Mouse (Mus musculus): ENCODE data around the gene Ucp3. TPM values are rescaled to one million over a fixed set of nuclear protein-coding genes. Genes with fewer than 3 reads are reported as not detected.

Ucp3 gene
- not detected in 2 replicates for polyA plus RNA-seq (2015; fragmentation: Nextera tagmentation; extraction: Ambion mirVana)

DNA sequence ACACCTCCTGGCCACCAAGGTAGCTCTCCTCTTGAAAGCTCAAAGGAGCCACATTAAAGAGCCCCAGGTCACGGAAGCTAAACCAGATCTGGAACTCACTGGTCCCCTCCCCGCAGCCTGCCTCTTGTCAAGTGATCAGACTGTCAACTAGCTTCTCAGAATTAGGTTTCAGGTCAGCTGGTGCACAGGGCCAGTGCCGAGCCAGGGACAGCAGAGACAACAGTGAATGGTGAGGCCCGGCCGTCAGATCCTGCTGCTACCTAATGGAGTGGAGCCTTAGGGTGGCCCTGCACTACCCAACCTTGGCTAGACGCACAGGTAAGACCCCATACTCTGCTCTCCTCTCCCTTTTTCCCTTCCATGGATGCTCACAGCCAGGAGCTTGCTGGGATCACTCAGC, at the start of gene Ucp3:
Ucp3 (plus strand) TSS at position 214 of the 400 bp plus-strand sequence.
- Histone ChIP-seq H3K4me1 (replicated peaks) (no peaks in the 10 kb centered on the region), H3K4me3 (replicated peaks) (no peak within 1 kb of the TSS), H3K9me3 (no peaks in the 10 kb centered on the region), H3K36me3 (peaks cover 33% of the 10 kb centered on the region), H3K4me2 (replicated peaks) (no peak within 1 kb of the TSS), H3K27me3 (no peaks in the 10 kb centered on the region), H3K9ac (replicated peaks) (no peak within 1 kb of the TSS), H3K27ac (no peak within 1 kb of the TSS)
- 91% methylated on average over 6 of the region's 6 CpGs for WGBS
- ATAC-seq, result no peak

GRCm38 (mm10) chr7:100425795-100426194, 47.0 kb upstream of the Ucp3 start:
- ATAC-seq, result no peak
- Histone ChIP-seq H3K36me3 (peaks cover 80% of the 10 kb centered on the region), H3K9ac (replicated peaks) (no peak overlapping the region), H3K9me3 (no peaks in the 10 kb centered on the region), H3K4me3 (replicated peaks) (no peak overlapping the region), H3K4me2 (replicated peaks) (no peak overlapping the region), H3K4me1 (replicated peaks) (no peaks in the 10 kb centered on the region), H3K27ac (no peak overlapping the region), H3K27me3 (no peaks in the 10 kb centered on the region)
- 74% methylated on average over 3 of the region's 3 CpGs for WGBS

GRCm38 (mm10) chr7:100429102-100429501, 43.7 kb upstream of the Ucp3 start:
- ATAC-seq, result no peak
- Histone ChIP-seq H3K27me3 (no peaks in the 10 kb centered on the region), H3K4me2 (replicated peaks) (no peak overlapping the region), H3K9me3 (no peaks in the 10 kb centered on the region), H3K27ac (no peak overlapping the region), H3K36me3 (peaks cover 89% of the 10 kb centered on the region), H3K4me1 (replicated peaks) (no peaks in the 10 kb centered on the region), H3K4me3 (replicated peaks) (no peak overlapping the region), H3K9ac (replicated peaks) (no peak overlapping the region)
- 71% methylated on average over 3 of the region's 3 CpGs for WGBS

DNA sequence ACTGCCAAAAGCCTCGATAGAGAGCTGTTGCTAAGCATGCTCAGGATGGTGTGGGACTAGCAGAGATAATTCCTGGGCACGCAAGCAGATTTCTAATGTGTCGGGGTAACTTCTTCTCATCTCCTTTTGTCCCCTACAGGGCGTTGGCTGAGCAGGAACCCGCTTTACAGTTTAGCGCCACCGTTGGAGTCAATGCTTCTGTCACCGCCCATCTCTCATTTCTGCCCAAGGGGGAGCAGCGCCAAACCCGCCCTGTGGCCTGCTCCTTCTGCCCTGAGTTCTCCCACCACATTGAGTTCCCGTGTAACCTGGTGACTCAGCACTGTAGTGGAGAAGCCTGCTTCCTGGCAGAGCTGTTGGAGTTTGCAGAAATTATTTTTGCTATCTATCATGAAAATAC, 42.9 kb upstream of the Ucp3 start:
- H3K4me2 ChIP-seq (replicated peaks), result no peak overlapping the region
- H3K9me3 ChIP-seq, result no peaks in the 10 kb centered on the region
- H3K4me1 ChIP-seq (replicated peaks), result no peaks in the 10 kb centered on the region
- ATAC-seq, result no peak
- no peak overlapping the region for H3K4me3 ChIP-seq (replicated peaks)
- no peaks in the 10 kb centered on the region for H3K27me3 ChIP-seq
- WGBS, result 92% methylated on average over 11 of the region's 11 CpGs
- H3K36me3 ChIP-seq, result peaks cover 82% of the 10 kb centered on the region
- no peak overlapping the region for H3K9ac ChIP-seq (replicated peaks)
- H3K27ac ChIP-seq, result no peak overlapping the region

- no peak overlapping the region for H3K4me2 ChIP-seq (replicated peaks)
- no peak overlapping the region for H3K9ac ChIP-seq (replicated peaks)
- no peak overlapping the region for H3K27ac ChIP-seq
- no peaks in the 10 kb centered on the region for H3K4me1 ChIP-seq (replicated peaks)
- H3K27me3 ChIP-seq, result no peaks in the 10 kb centered on the region
- no peaks in the 10 kb centered on the region for H3K9me3 ChIP-seq
- no peak for ATAC-seq
- peaks cover 82% of the 10 kb centered on the region for H3K36me3 ChIP-seq
- 86% methylated on average over 5 of the region's 5 CpGs for WGBS
- H3K4me3 ChIP-seq (replicated peaks), result no peak overlapping the region
Observed at GRCm38 (mm10) chr7:100431103-100431502, 41.7 kb upstream of the Ucp3 start.

GRCm38 (mm10) chr7:100433295-100433694, 39.5 kb upstream of the Ucp3 start:
- Histone ChIP-seq H3K27ac (no peak overlapping the region), H3K9ac (replicated peaks) (no peak overlapping the region), H3K36me3 (peaks cover 83% of the 10 kb centered on the region), H3K9me3 (no peaks in the 10 kb centered on the region), H3K4me3 (replicated peaks) (no peak overlapping the region), H3K4me2 (replicated peaks) (no peak overlapping the region), H3K4me1 (replicated peaks) (no peaks in the 10 kb centered on the region), H3K27me3 (no peaks in the 10 kb centered on the region)
- 94% methylated on average over 6 of the region's 6 CpGs for WGBS
- ATAC-seq, result no peak

DNA sequence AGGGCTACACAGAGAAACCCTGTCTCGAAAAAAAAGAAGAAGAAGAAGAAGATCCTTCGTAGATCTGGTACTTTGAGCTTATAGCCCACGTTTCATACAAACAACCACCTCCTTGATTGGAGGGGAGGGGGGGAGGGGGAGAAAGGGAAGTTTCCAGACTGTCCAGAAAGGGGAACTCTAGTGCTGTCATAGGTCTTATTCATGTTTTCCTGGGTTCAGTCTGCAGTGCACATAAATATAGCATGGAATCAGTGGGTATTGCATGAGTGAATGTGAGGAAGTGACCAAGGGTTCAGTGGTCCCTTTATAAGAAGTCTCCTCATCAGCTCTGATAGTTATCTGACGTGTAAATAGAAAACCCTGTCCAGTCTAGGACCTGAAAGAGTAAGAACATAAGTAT, 29.1 kb upstream of the Ucp3 start:
- no peak for ATAC-seq
- Histone ChIP-seq H3K9ac (replicated peaks) (no peak overlapping the region), H3K27me3 (no peaks in the 10 kb centered on the region), H3K4me2 (replicated peaks) (no peak overlapping the region), H3K4me1 (replicated peaks) (no peaks in the 10 kb centered on the region), H3K27ac (no peak overlapping the region), H3K36me3 (peaks cover 80% of the 10 kb centered on the region), H3K4me3 (replicated peaks) (no peak overlapping the region), H3K9me3 (no peaks in the 10 kb centered on the region)
- 93% methylated on average over 4 of the region's 4 CpGs for WGBS

GRCm38 (mm10) chr7:100446271-100446670, 26.5 kb upstream of the Ucp3 start:
- H3K4me2 ChIP-seq (replicated peaks), result no peak overlapping the region
- H3K36me3 ChIP-seq, result peaks cover 87% of the 10 kb centered on the region
- H3K9me3 ChIP-seq, result no peaks in the 10 kb centered on the region
- WGBS, result 98% methylated on average over 5 of the region's 5 CpGs
- no peak overlapping the region for H3K9ac ChIP-seq (replicated peaks)
- H3K4me3 ChIP-seq (replicated peaks), result no peak overlapping the region
- H3K4me1 ChIP-seq (replicated peaks), result no peaks in the 10 kb centered on the region
- H3K27me3 ChIP-seq, result no peaks in the 10 kb centered on the region
- no peak overlapping the region for H3K27ac ChIP-seq
- no peak for ATAC-seq

- no peak for ATAC-seq
- Histone ChIP-seq H3K9me3 (no peaks in the 10 kb centered on the region), H3K9ac (replicated peaks) (no peak overlapping the region), H3K27me3 (no peaks in the 10 kb centered on the region), H3K27ac (no peak overlapping the region), H3K4me1 (replicated peaks) (no peaks in the 10 kb centered on the region), H3K4me3 (replicated peaks) (no peak overlapping the region), H3K36me3 (peaks cover 88% of the 10 kb centered on the region), H3K4me2 (replicated peaks) (no peak overlapping the region)
- WGBS, result 96% methylated on average over 12 of the region's 12 CpGs
Observed at GRCm38 (mm10) chr7:100448530-100448929, 24.3 kb upstream of the Ucp3 start.

DNA sequence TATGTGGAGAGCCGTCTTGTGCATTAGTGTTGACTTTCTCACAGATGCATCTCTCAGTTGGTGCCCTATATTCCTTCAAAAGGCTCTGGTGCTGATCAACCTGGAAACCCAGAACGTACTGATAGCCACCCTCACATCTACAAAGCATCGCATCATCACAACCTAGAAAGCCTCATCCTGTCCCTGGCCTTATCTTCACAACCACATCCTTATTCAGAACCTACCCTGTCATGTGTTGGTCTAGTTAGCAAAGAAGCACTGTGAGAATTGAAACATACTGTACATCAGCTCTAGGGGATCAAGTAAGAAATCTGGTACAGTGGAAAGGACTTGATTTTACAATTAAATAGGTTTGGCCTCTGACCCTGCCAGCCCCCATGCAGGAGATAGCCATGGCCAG, 23.8 kb upstream of the Ucp3 start:
- Histone ChIP-seq H3K4me1 (replicated peaks) (no peaks in the 10 kb centered on the region), H3K9ac (replicated peaks) (no peak overlapping the region), H3K27ac (no peak overlapping the region), H3K36me3 (peaks cover 88% of the 10 kb centered on the region), H3K4me2 (replicated peaks) (no peak overlapping the region), H3K27me3 (no peaks in the 10 kb centered on the region), H3K4me3 (replicated peaks) (no peak overlapping the region), H3K9me3 (no peaks in the 10 kb centered on the region)
- 97% methylated on average over 3 of the region's 3 CpGs for WGBS
- no peak for ATAC-seq

- Histone ChIP-seq H3K27me3 (no peaks in the 10 kb centered on the region), H3K9me3 (no peaks in the 10 kb centered on the region), H3K4me3 (replicated peaks) (no peak overlapping the region), H3K27ac (no peak overlapping the region), H3K36me3 (peaks cover 91% of the 10 kb centered on the region), H3K4me2 (replicated peaks) (no peak overlapping the region), H3K4me1 (replicated peaks) (no peaks in the 10 kb centered on the region), H3K9ac (replicated peaks) (no peak overlapping the region)
- no peak for ATAC-seq
- WGBS, result 77% methylated on average over 1 of the region's 1 CpGs
Observed at GRCm38 (mm10) chr7:100458153-100458552, 14.6 kb upstream of the Ucp3 start.

- Histone ChIP-seq H3K4me3 (replicated peaks) (no peak overlapping the region), H3K27me3 (no peaks in the 10 kb centered on the region), H3K27ac (no peak overlapping the region), H3K36me3 (peaks cover 90% of the 10 kb centered on the region), H3K4me1 (replicated peaks) (no peaks in the 10 kb centered on the region), H3K9ac (replicated peaks) (no peak overlapping the region), H3K4me2 (replicated peaks) (no peak overlapping the region), H3K9me3 (no peaks in the 10 kb centered on the region)
- 98% methylated on average over 3 of the region's 3 CpGs for WGBS
- no peak for ATAC-seq
Observed at GRCm38 (mm10) chr7:100459862-100460261, 12.9 kb upstream of the Ucp3 start.

- H3K4me3 ChIP-seq (replicated peaks), result no peak overlapping the region
- H3K4me2 ChIP-seq (replicated peaks), result no peak overlapping the region
- H3K27ac ChIP-seq, result no peak overlapping the region
- 89% methylated on average over 6 of the region's 6 CpGs for WGBS
- peaks cover 88% of the 10 kb centered on the region for H3K36me3 ChIP-seq
- H3K9ac ChIP-seq (replicated peaks), result no peak overlapping the region
- no peaks in the 10 kb centered on the region for H3K4me1 ChIP-seq (replicated peaks)
- no peaks in the 10 kb centered on the region for H3K9me3 ChIP-seq
- no peak for ATAC-seq
- H3K27me3 ChIP-seq, result no peaks in the 10 kb centered on the region
Observed at GRCm38 (mm10) chr7:100461621-100462151, 11.1 kb upstream of the Ucp3 start.

Data from midbrain, embryonic 13.5 days (tissue).